Mouse (Mus musculus) myocyte (in vitro differentiated cells): ENCODE measurements around the gene Lhfpl3. TPM values are rescaled to one million over a fixed set of nuclear protein-coding genes. Genes with fewer than 3 reads are reported as not detected.

ENCODE experiments used
- H3K27me3 ChIP-seq: one replicate; pipeline ENCODE4 v1.6.1; 2011; ENCODE audit not compliant: control insufficient read depth, insufficient read depth, insufficient read length
- H3K36me3 ChIP-seq: one replicate; pipeline ENCODE4 v1.6.1; 2011; ENCODE audit not compliant: control insufficient read depth, insufficient read depth
- H3K4me2 ChIP-seq: one replicate; pipeline ENCODE4 v1.6.1; 2011; ENCODE audit warnings: low read depth, control low read depth
- H3K4me3 ChIP-seq: one replicate; pipeline ENCODE4 v1.5.1; 2011; ENCODE audit warnings: mild to moderate bottlenecking, control low read depth, moderate library complexity
- H3K79me2 ChIP-seq: one replicate; pipeline ENCODE4 v1.6.1; 2011; ENCODE audit not compliant: control insufficient read depth, insufficient read depth
- H3ac ChIP-seq: one replicate; pipeline ENCODE4 v1.6.1; 2011; ENCODE audit not compliant: control insufficient read depth, insufficient read length
- CEBPB ChIP-seq: IDR thresholded peaks from 2 replicates; pipeline ENCODE4 v1.6.1; 2011; ENCODE audit warnings: mild to moderate bottlenecking, moderate library complexity; ENCODE audit not compliant: poor library complexity, insufficient read depth, severe bottlenecking
- E2F4 ChIP-seq: IDR thresholded peaks from one replicate; pipeline ENCODE4 v1.6.1; 2011; ENCODE audit warnings: mild to moderate bottlenecking, control low read depth, moderate library complexity; ENCODE audit not compliant: insufficient read depth
- MAX ChIP-seq: IDR thresholded peaks from one replicate; pipeline ENCODE4 v1.6.1; 2011; ENCODE audit warnings: low read depth, mild to moderate bottlenecking, control low read depth
- MYOD1 ChIP-seq, 3 experiments: IDR thresholded peaks; one replicate each; pipeline ENCODE4 v1.6.1; 2011; ENCODE audit warnings: control low read depth in 2 of 3, low read depth in 2 of 3, mild to moderate bottlenecking in 2 of 3, moderate library complexity in 1 of 3; ENCODE audit not compliant: insufficient read length in 2 of 3, control insufficient read depth in 1 of 3
- MYOG ChIP-seq, 3 experiments: IDR thresholded peaks; one replicate each; pipeline ENCODE4 v1.6.1; 2011; ENCODE audit warnings: control low read depth in 2 of 3, low read depth in 2 of 3, mild to moderate bottlenecking in 2 of 3; ENCODE audit not compliant: insufficient read length in 2 of 3, control insufficient read depth in 1 of 3, insufficient read depth in 1 of 3
- POLR2A ChIP-seq: IDR thresholded peaks from one replicate; pipeline ENCODE4 v1.6.1; 2011; ENCODE audit warnings: low read depth, mild to moderate bottlenecking, control low read depth, moderate library complexity; ENCODE audit not compliant: insufficient read length
- POLR2AphosphoS2 ChIP-seq: IDR thresholded peaks from one replicate; pipeline ENCODE4 v1.6.1; 2011; ENCODE audit warnings: low read depth, control low read depth; ENCODE audit not compliant: insufficient read length
- REST ChIP-seq: IDR thresholded peaks from one replicate; pipeline ENCODE4 v1.6.1; 2011; ENCODE audit warnings: mild to moderate bottlenecking, control low read depth, moderate library complexity; ENCODE audit not compliant: insufficient read depth, insufficient read length
- SRF ChIP-seq: IDR thresholded peaks from one replicate; pipeline ENCODE4 v1.6.1; 2011; ENCODE audit warnings: low read depth; ENCODE audit not compliant: control insufficient read depth, insufficient read length
- TCF12 ChIP-seq: IDR thresholded peaks from one replicate; pipeline ENCODE4 v1.6.1; 2011; ENCODE audit warnings: mild to moderate bottlenecking, control low read depth; ENCODE audit not compliant: poor library complexity, insufficient read depth, severe bottlenecking
- TCF3 ChIP-seq: IDR thresholded peaks from one replicate; pipeline ENCODE4 v1.6.1; 2011; ENCODE audit warnings: low read depth, control low read depth; ENCODE audit not compliant: insufficient read length
- USF1 ChIP-seq: IDR thresholded peaks from one replicate; pipeline ENCODE4 v1.6.1; 2011; ENCODE audit warnings: low read depth, mild to moderate bottlenecking, control low read depth, moderate library complexity
- polyA plus RNA-seq: library from polyadenylated mRNA; unstranded; fragments of >200 nt; fragmentation: generic; extraction: Trizol; gene quantifications from one replicate; pipeline ENCODE4 v1.2.1, GENCODE M21; 2012; ENCODE audit warnings: missing spikeins

Lhfpl3 gene
- polyA plus RNA-seq, 1 experiment = 0.01 TPM

GRCm38 (mm10) chr5:23140183-23140921 lies 394.5 kb downstream of the Lhfpl3 start:
- H3K27me3 ChIP-seq = no peaks in the 10 kb centered on the region
- no peak overlapping the region for H3K4me2 ChIP-seq
- H3K36me3 ChIP-seq = no peaks in the 10 kb centered on the region
- no peak for TF ChIP-seq REST
- TF ChIP-seq SRF = no peak
- no peak for TF ChIP-seq MAX
- no peak for TF ChIP-seq POLR2AphosphoS2
- no peak for TF ChIP-seq MYOG (IDR thresholded peaks at IDR 0.05; ENCODE audit: control insufficient read depth in 1 of 3, insufficient read depth in 1 of 3, insufficient read length in 2 of 3, low read depth in 2 of 3)
- no peak for TF ChIP-seq TCF12
- no peak for TF ChIP-seq E2F4
- no peak for TF ChIP-seq MYOD1 (IDR thresholded peaks at IDR 0.05; ENCODE audit: control insufficient read depth in 1 of 3, insufficient read length in 2 of 3, low read depth in 2 of 3)
- TF ChIP-seq CEBPB = no peak
- TF ChIP-seq TCF3 = no peak
- no peak for TF ChIP-seq USF1
- TF ChIP-seq POLR2A = no peak
- H3ac ChIP-seq = no peak overlapping the region
- no peaks in the 10 kb centered on the region for H3K79me2 ChIP-seq
- H3K4me3 ChIP-seq = no peak overlapping the region

GRCm38 (mm10) chr5:23153210-23153609 lies 407.4 kb downstream of the Lhfpl3 start:
- H3K79me2 ChIP-seq = no peaks in the 10 kb centered on the region
- H3K27me3 ChIP-seq = no peaks in the 10 kb centered on the region
- no peak overlapping the region for H3ac ChIP-seq
- no peak overlapping the region for H3K4me2 ChIP-seq
- H3K4me3 ChIP-seq = no peak overlapping the region
- TF ChIP-seq TCF3 (no peak), POLR2A (no peak), CEBPB (no peak)
- no peaks in the 10 kb centered on the region for H3K36me3 ChIP-seq

- TF ChIP-seq MYOG (IDR thresholded peaks at IDR 0.05; ENCODE audit: control insufficient read depth in 1 of 3, insufficient read depth in 1 of 3, insufficient read length in 2 of 3, low read depth in 2 of 3) = no peak
- no peak for TF ChIP-seq TCF12
- no peak for TF ChIP-seq E2F4
- no peak for TF ChIP-seq MAX
- TF ChIP-seq POLR2A = no peak
- TF ChIP-seq REST = no peak
- TF ChIP-seq TCF3 = no peak
- no peak for TF ChIP-seq POLR2AphosphoS2
- no peak for TF ChIP-seq CEBPB
- no peak for TF ChIP-seq MYOD1 (IDR thresholded peaks at IDR 0.05; ENCODE audit: control insufficient read depth in 1 of 3, insufficient read length in 2 of 3, low read depth in 2 of 3)
- TF ChIP-seq SRF = no peak
- TF ChIP-seq USF1 = no peak
- Histone ChIP-seq H3K4me2 (no peak overlapping the region), H3K4me3 (no peak overlapping the region), H3ac (no peak overlapping the region), H3K27me3 (no peaks in the 10 kb centered on the region), H3K79me2 (no peaks in the 10 kb centered on the region), H3K36me3 (no peaks in the 10 kb centered on the region)
Observed at GRCm38 (mm10) chr5:23154439-23154838, 408.6 kb downstream of the Lhfpl3 start.

DNA sequence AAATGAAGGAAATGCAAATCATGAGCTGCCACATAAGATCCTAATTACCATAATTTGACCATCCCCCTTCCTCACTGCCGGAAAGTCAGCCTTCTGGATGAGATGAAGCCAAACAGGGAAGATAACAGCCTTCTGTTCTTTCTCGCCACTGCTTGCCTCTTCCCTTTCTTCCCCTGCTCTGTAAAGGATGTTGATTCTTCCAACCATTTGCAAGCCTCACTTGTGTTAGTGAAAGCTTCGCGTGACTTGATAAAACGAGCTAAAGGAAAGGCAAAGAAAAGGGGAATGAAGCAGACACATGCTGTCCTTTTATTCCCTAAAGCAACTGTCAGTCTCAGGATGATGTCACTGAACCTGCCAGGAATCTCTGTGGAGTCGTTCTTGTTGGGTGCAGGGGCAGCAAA lies 420.1 kb downstream of the Lhfpl3 start:
- H3K4me3 ChIP-seq = no peak overlapping the region
- no peaks in the 10 kb centered on the region for H3K36me3 ChIP-seq
- H3K79me2 ChIP-seq = no peaks in the 10 kb centered on the region
- no peak overlapping the region for H3ac ChIP-seq
- no peak overlapping the region for H3K4me2 ChIP-seq
- no peaks in the 10 kb centered on the region for H3K27me3 ChIP-seq
- no peak for TF ChIP-seq TCF3
- TF ChIP-seq USF1 = no peak
- no peak for TF ChIP-seq MAX
- TF ChIP-seq REST = no peak
- TF ChIP-seq POLR2A = no peak
- TF ChIP-seq MYOG (IDR thresholded peaks at IDR 0.05; ENCODE audit: control insufficient read depth in 1 of 3, insufficient read depth in 1 of 3, insufficient read length in 2 of 3, low read depth in 2 of 3) = no peak
- TF ChIP-seq TCF12 = no peak
- TF ChIP-seq CEBPB = no peak
- TF ChIP-seq SRF = no peak
- TF ChIP-seq POLR2AphosphoS2 = no peak
- TF ChIP-seq MYOD1 (IDR thresholded peaks at IDR 0.05; ENCODE audit: control insufficient read depth in 1 of 3, insufficient read length in 2 of 3, low read depth in 2 of 3) = no peak
- TF ChIP-seq E2F4 = no peak

GRCm38 (mm10) chr5:23166658-23167057 lies 420.8 kb downstream of the Lhfpl3 start:
- no peak for TF ChIP-seq MAX
- no peak for TF ChIP-seq POLR2A
- TF ChIP-seq TCF3 = no peak
- no peak for TF ChIP-seq CEBPB
- no peak for TF ChIP-seq E2F4
- TF ChIP-seq USF1 = no peak
- TF ChIP-seq MYOG (IDR thresholded peaks at IDR 0.05; ENCODE audit: control insufficient read depth in 1 of 3, insufficient read depth in 1 of 3, insufficient read length in 2 of 3, low read depth in 2 of 3) = no peak
- no peak for TF ChIP-seq POLR2AphosphoS2
- TF ChIP-seq MYOD1 (IDR thresholded peaks at IDR 0.05; ENCODE audit: control insufficient read depth in 1 of 3, insufficient read length in 2 of 3, low read depth in 2 of 3) = no peak
- TF ChIP-seq REST = no peak
- TF ChIP-seq SRF = no peak
- TF ChIP-seq TCF12 = no peak
- Histone ChIP-seq H3K27me3 (no peaks in the 10 kb centered on the region), H3K4me2 (no peak overlapping the region), H3ac (no peak overlapping the region), H3K36me3 (no peaks in the 10 kb centered on the region), H3K79me2 (no peaks in the 10 kb centered on the region), H3K4me3 (no peak overlapping the region)
